Mouse (Mus musculus): ENCODE data around the gene Taf8. TPM values are rescaled to one million over a fixed set of nuclear protein-coding genes. Genes with fewer than 3 reads are reported as not detected.

Taf8 gene
- polyA plus RNA-seq, 1 experiment, result not detected

DNA sequence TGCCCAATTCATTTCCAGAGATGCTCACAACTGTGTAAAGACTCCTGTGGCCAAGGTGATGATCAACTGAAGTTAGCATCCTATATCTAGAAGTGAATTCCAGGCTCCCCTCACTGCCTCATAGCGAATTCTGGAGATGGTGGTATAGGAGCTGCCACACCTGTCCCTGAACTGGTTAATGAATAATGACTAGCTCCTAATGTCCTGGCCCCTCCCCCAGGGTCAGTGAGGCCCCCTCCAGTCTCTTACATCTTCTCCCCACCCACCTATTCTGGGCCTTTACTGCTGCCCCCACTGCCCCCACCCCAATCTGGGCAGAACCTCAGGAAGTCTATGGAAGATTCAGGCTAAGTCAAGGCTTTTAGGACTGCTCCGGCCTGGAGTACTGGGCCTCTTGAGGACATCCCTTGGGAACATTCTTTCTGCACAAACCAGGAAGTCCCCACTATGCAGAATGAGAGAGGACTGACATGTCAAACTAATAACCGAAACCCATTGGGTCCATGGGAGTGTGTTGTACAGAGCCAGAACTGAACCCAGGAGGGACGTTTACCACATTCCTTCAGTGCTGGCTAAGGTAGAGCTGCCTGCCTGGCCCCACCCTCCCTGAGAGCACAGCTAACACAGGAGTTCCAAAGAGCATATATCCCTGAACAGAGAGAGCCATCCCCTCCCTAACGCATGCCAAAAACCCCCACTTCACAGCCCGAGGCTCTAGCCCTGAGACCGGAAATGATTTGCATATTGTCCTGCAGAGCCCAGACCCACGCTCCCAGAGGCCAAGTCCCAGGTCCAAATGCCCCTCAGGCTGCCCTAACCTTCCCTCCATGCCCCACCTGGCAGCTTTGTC, 53.3 kb downstream of the Taf8 start:
- H3K4me3 ChIP-seq (ENCODE audit: insufficient read depth, low read depth, low read length), result no peak overlapping the region
- peaks cover 10% of the 10 kb centered on the region; the same call in 1 of the 2 replicates for H3K4me1 ChIP-seq (ENCODE audit: control insufficient read depth, insufficient read depth, low read length)
- 75% methylated on average over 8 of the region's 8 CpGs for WGBS
- TF ChIP-seq POLR2A (IDR thresholded peaks at IDR 0.05; ENCODE audit: insufficient read depth, low read depth, low read length), result no peak
- TF ChIP-seq CTCF (IDR thresholded peaks at IDR 0.05; ENCODE audit: insufficient read depth, low read depth, low read length), result no peak
- H3K27ac ChIP-seq (ENCODE audit: insufficient read depth, low read depth, low read length), result no peak overlapping the region

DNA sequence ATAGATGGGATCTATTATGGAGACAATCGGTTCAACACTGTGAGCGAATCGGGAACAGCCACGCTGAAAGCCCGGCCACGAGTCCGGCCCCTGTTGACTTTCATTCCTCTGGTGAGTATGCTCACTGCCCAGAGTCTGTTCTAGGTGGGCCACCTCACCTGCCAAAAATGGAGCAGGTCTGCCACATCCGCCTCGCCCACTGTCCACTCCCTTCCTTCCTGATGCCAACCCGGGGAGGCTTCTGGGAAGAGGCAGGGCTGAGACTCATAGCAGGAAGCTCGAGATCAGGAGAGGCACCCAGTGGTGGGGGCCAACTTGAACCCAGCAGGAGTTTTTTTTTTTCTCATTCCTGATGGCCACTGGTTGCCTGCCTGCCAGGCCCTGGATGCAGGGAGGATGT, 55.5 kb downstream of the Taf8 start:
- Histone ChIP-seq H3K27ac (ENCODE audit: insufficient read depth, low read depth, low read length) (no peak overlapping the region), H3K4me1 (ENCODE audit: control insufficient read depth, insufficient read depth, low read length) (peaks cover 14% of the 10 kb centered on the region), H3K4me3 (ENCODE audit: insufficient read depth, low read depth, low read length) (no peak overlapping the region)
- TF ChIP-seq CTCF (IDR thresholded peaks at IDR 0.05; ENCODE audit: insufficient read depth, low read depth, low read length) (no peak), POLR2A (IDR thresholded peaks at IDR 0.05; ENCODE audit: insufficient read depth, low read depth, low read length) (no peak)
- 90% methylated on average over 11 of the region's 11 CpGs for WGBS

DNA sequence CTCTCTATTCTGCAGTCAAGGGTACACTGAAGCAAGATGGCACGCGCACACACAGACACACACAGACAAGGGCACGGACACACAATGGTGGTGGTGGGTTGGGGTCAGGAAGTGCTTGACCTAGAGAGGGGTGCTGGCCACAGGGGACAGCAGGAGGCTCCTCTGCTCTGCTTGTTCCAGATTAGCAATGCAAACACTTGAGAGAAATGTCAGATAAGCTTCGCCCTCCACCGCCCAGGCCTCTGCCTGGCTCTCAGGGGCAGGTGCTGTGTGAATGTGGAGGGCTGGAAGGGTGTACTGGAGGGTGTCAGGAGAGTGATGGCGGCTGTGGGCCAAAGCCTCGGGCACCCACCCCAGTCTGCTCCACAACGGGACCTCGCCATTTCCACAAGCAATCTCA, 56.1 kb downstream of the Taf8 start:
- peaks cover 13% of the 10 kb centered on the region for H3K4me1 ChIP-seq (ENCODE audit: control insufficient read depth, insufficient read depth, low read length)
- no peak overlapping the region for H3K4me3 ChIP-seq (ENCODE audit: insufficient read depth, low read depth, low read length)
- TF ChIP-seq POLR2A (IDR thresholded peaks at IDR 0.05; ENCODE audit: insufficient read depth, low read depth, low read length) (no peak), CTCF (IDR thresholded peaks at IDR 0.05; ENCODE audit: insufficient read depth, low read depth, low read length) (no peak)
- WGBS, result 94% methylated on average over 9 of the region's 9 CpGs
- no peak overlapping the region for H3K27ac ChIP-seq (ENCODE audit: insufficient read depth, low read depth, low read length)

DNA sequence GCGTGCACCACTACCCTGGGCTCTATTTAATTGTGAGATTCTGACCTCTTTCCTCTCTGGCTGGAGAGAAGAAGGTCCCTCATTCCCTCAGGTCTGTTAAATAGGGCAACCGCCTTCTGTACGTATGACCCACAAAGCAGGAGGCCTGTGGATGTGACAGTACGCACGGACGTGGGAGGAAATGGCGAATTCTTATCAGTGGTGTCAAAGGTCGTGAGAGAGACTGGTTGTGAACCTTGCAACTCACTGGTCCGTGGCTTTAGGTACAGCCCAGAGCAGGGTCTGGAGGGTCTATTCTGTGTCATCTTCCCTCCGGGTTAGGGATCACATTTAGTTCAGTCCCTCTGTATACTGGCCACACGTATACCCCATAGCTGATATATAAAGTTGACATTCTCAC, 56.6 kb downstream of the Taf8 start:
- 90% methylated on average over 11 of the region's 11 CpGs for WGBS
- TF ChIP-seq CTCF (IDR thresholded peaks at IDR 0.05; ENCODE audit: insufficient read depth, low read depth, low read length), result no peak
- no peak for TF ChIP-seq POLR2A (IDR thresholded peaks at IDR 0.05; ENCODE audit: insufficient read depth, low read depth, low read length)
- Histone ChIP-seq H3K4me1 (ENCODE audit: control insufficient read depth, insufficient read depth, low read length) (peaks cover 11% of the 10 kb centered on the region), H3K4me3 (ENCODE audit: insufficient read depth, low read depth, low read length) (no peak overlapping the region), H3K27ac (ENCODE audit: insufficient read depth, low read depth, low read length) (no peak overlapping the region)

DNA sequence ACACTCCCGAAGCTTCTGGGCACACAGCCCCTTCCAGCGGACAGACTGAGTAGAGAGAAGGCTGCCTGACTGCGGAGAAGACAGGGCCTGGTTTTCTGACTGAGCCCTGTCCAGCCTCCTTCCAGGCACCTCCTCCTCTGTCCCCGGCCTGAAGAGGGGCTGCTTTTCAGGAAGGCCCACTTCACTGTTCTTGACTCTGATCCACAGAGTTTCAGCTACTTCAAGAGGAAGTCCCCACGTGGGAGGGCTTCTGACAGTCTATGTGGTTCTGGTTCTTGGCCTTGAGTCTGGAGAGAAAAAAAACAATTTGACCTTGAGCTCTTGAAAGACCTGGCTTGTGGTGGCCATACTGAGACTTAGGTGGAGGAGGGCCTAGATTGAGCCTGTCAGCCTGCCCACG, 58.0 kb downstream of the Taf8 start:
- TF ChIP-seq CTCF (IDR thresholded peaks at IDR 0.05; ENCODE audit: insufficient read depth, low read depth, low read length) (no peak), POLR2A (IDR thresholded peaks at IDR 0.05; ENCODE audit: insufficient read depth, low read depth, low read length) (no peak)
- 76% methylated on average over 6 of the region's 6 CpGs for WGBS
- H3K4me3 ChIP-seq (ENCODE audit: insufficient read depth, low read depth, low read length), result no peak overlapping the region
- no peak overlapping the region for H3K27ac ChIP-seq (ENCODE audit: insufficient read depth, low read depth, low read length)
- H3K4me1 ChIP-seq (ENCODE audit: control insufficient read depth, insufficient read depth, low read length), result peaks cover 11% of the 10 kb centered on the region

DNA sequence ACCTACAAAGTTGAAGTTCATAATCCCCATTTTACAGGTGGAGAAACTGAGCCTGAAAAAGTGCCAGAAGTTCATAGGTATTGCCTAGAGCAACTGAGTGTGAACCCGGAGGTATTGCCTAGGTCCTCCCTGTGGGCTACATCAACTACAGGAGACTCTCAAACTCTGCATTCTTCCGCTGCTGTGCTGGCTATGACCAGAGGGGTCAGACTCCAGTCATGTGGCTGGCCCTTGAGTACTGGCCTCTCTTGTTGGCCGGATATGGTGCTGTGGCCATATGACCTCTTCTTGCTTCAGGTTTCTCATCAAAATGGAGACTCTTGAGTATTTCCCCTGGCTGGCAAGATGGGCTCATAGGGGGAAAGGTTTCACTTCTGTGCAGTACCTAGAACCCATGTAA, 59.8 kb downstream of the Taf8 start:
- 93% methylated on average over 3 of the region's 3 CpGs for WGBS
- Histone ChIP-seq H3K4me3 (ENCODE audit: insufficient read depth, low read depth, low read length) (no peak overlapping the region), H3K4me1 (ENCODE audit: control insufficient read depth, insufficient read depth, low read length) (peaks cover 11% of the 10 kb centered on the region), H3K27ac (ENCODE audit: insufficient read depth, low read depth, low read length) (no peak overlapping the region)
- TF ChIP-seq CTCF (IDR thresholded peaks at IDR 0.05; ENCODE audit: insufficient read depth, low read depth, low read length) (no peak), POLR2A (IDR thresholded peaks at IDR 0.05; ENCODE audit: insufficient read depth, low read depth, low read length) (no peak)

DNA sequence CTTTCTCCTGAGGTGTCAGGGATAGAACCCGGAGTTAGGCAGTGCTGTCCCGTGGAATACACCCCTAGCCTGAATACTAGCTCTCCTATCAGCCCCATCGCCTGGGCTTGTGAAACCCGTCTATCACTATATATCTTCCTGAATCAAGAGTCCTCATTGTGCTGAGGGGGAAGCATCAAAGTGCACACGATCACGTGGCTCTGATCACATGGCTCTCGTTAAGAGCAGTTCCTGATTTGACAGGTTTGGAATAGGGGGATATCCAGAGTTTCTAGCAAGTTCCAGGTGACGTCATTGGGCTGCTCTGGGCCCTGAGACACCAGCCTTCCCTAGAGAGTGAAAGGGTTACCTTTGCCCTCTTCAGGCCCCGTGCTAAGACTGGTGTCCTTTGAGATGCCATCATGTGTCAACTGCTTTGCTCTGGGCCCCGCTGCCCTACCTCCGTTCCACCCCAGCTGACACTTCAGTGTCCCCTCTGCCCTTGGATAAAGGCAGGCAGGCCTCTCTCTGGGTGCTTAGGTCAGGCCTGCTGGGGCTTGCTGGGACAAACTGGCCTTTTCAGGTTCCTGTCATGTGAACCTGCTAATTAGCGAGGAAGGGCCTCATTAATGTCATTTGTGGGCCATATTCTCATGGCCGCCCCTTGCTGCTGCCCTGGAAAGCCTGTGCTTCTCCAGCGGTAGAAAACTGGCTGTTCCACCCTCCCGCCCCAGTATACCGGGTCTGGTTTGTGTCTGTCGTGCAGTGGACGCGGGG, 60.6 kb downstream of the Taf8 start:
- TF ChIP-seq CTCF (IDR thresholded peaks at IDR 0.05; ENCODE audit: insufficient read depth, low read depth, low read length) (no peak), POLR2A (IDR thresholded peaks at IDR 0.05; ENCODE audit: insufficient read depth, low read depth, low read length) (no peak)
- Histone ChIP-seq H3K4me1 (ENCODE audit: control insufficient read depth, insufficient read depth, low read length) (peaks cover 19% of the 10 kb centered on the region), H3K27ac (ENCODE audit: insufficient read depth, low read depth, low read length) (no peak overlapping the region), H3K4me3 (ENCODE audit: insufficient read depth, low read depth, low read length) (no peak overlapping the region)
- 70% methylated on average over 19 of the region's 19 CpGs for WGBS

DNA sequence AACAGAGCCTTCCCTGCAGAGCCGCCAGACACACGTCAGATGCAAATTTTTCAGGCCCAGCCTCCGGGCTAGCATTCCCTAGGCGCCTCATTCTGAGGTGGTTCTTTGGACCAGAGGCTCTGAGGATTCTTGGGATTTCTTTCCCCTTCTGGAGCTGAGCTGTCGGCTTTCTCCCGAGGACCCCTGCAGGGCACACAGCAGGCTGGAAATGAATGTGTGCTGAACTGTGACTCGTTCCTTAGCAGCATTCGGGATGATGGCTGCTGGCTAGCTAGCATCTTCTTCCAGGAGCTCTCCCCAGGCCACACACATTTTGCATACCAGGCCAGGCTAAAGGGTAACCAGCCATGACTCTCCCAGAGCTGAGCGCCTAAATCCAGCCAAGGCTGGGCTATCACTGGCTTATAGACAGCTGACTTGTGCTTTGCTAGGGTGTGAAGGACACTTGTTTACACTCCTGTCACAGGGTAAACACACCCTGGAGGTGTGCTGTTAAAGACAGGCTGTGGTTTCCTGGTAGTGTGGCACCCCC, 61.7 kb downstream of the Taf8 start:
- WGBS, result 28% methylated on average over 9 of the region's 9 CpGs
- Histone ChIP-seq H3K4me3 (ENCODE audit: insufficient read depth, low read depth, low read length) (no peak overlapping the region), H3K4me1 (ENCODE audit: control insufficient read depth, insufficient read depth, low read length) (peaks cover 23% of the 10 kb centered on the region), H3K27ac (ENCODE audit: insufficient read depth, low read depth, low read length) (no peak overlapping the region)
- TF ChIP-seq CTCF (IDR thresholded peaks at IDR 0.05; ENCODE audit: insufficient read depth, low read depth, low read length) (no peak), POLR2A (IDR thresholded peaks at IDR 0.05; ENCODE audit: insufficient read depth, low read depth, low read length) (no peak)

All from olfactory bulb, adult 2 months (tissue).